Mouse (Mus musculus) 3T3-L1 (cell line): Measurements from ENCODE around the gene Uaca.
A peak's percentile ranks its signal among the peaks of the same experiment; 100 is the strongest.

Experiments
- DNase-seq: peaks from one replicate; pipeline ENCODE4 v3.0.0-alpha.2; 2015; ENCODE audit warnings: low read depth, low spot score

Uaca gene

DNA sequence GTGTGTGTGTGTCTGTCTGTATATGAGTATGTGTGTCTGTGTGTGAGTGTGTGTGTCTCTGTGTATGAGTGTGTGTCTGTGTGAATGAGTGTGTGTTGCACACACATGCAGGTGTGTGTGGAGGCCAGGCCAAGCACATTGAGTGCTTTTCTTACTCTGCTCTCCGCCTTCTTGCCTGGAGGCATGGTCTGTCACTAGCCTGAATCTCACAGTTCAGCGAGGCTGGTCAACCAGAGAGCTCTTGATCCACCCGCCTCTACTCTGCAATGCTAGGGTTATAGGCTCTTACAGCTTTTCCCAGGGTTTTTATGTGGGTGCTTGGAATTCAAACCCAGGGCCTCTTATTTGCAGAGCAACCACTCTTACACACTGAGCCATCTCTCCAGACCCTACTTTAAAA, 84.3 kb downstream of the Uaca start:
- no peak for DNase-seq

DNA sequence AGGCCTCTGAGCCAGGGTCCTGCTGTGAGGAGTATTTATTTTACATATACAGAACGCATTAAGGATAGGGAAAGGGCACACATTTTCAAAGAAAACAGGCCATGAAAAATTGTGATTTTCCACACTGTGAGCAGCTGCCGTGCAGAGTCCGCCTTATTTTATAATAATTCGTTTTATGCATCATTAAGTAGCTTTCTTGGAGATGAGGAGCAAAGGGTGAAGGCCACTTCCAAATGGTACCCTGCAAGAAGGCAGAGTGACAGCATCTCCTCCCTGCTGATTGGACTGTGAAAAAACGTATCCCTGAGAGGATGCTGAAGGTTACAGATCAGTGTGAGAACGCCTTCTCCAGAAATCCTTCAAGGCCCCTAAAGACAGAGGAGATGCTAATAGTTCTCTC, 90.8 kb downstream of the Uaca start:
- DNase-seq: no peak

DNA sequence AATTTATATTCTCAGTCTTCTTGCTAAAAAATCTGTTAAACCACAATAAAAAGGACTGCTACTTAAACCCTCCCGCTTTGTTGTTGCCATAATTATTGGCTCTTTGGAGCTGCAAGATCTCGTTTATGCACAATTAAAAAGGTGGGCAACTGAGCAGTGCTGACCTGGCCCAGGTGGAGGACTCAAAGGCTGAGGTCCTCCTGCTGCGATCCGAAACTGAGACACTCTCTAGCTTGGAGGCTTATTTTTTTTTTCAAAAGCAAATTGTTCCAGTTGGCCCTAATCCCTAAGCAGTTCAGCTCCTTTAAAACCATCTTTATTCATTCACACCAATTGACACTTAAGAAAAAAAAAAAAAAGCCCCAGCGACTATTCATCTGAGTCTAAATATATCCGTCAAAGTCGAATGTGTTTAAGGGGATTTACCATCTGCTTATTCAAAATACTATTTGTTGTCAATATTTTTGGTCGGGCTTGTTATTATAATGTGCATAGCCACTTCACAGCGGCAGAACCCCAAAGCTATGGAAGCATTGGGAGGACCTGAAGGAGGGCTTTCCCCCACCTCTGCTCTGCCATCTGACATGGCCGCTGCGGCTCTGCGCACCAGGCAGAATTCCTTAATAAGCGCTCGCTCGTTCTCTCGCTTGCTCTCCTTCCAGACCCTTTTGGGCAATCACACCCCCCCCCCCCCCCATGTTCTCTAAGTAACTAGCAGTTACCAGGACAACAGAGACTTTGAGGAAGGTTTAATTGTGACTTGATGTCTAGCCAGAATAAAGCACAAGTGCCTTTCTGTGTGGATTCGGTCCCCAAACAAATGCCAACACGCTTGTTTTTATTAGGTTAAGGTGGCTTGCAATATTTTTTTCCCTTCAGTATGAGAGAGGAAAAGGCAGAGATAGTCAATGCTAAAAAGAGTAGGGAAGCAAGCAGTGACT, 92.4 kb downstream of the Uaca start:
- DNase-seq: no peak

DNA sequence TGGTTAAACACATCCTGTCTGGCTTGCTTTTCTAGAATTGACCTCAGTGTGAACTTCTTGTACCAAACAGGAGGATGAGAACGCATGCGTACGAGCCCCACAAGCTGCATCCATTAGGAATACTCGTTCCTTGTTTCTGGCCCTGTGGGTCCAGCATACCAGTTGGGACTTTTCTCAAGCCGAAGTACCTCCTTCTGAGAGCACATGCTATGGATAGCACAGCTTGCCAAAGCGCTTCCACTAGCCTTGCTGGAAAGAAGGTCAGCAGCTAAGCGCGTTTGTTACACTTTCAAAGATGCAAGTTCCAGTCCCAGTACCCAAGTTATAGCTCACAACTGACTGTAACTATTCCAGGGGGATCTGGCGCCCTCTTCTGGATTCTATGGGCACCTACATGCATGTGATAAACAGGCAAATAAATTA, 93.1 kb downstream of the Uaca start:
- peak; percentile 19 for DNase-seq

DNA sequence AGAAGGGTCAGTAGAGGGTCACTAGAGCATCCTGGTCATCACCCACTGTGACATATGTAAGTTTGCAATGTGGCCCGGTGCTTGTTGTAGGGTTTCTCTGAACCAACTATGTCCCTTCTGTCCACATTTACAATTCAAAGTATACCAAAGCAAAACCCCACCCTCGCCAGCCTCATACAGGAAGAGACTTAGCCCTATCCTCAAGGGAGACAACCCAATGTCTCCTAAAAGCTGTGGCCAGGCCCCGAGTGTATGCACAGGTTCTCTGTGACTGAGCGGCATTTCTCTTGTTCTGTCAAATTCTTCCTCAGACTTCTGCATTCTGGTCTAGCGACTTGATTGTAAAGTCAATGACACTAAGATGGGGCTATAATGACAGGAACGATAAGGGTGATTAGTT, 99.2 kb downstream of the Uaca start:
- no peak for DNase-seq

GRCm38 (mm10) chr9:60895486-60896110, 101.3 kb downstream of the Uaca start:
- peak; percentile 78 for DNase-seq

DNA sequence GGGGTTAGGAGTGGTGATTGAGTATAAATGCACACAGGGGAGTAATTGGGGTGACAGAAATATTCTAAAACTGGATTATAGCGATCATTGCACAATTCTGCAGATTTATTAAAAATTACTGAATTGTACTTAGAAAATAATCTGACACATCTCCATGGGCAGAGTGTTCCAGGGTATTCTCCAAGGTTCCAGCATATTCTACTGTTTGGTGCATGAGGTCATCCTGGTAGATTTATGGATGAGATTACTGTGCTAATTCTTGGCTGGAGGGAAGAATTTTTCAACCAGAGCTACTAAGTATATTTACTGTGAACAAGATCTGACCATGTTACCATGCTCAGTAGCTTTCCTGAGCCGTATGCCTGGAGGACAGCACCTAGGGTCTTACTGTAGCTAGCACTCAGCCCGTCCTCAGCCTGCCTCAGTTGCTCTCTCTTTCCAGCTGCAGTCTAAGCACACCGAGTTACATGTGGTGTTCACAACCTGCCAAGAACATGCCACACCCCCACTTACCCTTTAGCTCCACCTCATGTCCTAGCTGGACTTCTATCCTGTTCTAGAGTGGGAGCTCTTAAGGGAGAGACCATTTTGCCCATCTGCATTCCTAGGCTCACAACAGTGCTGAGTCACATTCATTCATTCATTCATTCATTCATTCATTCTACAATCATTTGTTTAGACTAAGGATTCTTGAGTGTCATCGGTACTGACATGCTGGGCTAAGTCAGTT, 104.1 kb downstream of the Uaca start:
- no peak for DNase-seq

- no peak for DNase-seq
These were observed 104.9 kb downstream of the Uaca start for GRCm38 (mm10) chr9:60899201-60899600.

GRCm38 (mm10) chr9:60899797-60900459, 105.6 kb downstream of the Uaca start:
- no peak for DNase-seq

DNA sequence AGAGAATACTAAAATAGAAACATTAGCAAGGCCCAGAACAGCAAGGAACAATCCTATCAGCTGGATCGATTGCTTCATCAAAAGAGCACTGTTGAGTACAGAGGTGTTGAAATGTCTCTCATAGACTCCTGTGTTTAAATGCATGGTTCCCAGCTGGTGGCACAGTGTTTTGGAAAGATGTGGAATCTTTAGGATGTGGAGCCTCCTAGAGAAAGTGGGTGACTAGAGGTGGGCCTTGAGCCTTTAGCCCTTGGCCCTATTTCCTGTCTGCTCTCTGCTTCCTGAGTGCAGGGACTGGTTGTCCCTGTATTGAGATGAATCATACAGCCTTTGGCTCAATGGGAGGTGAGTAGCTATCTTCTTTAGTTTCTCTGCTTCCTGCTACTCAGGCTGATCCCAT, 117.9 kb downstream of the Uaca start:
- DNase-seq: no peak

GRCm38 (mm10) chr9:60913626-60914025, 119.3 kb downstream of the Uaca start:
- DNase-seq: peak; percentile 54

GRCm38 (mm10) chr9:60919936-60920672, 125.8 kb downstream of the Uaca start:
- DNase-seq: no peak

GRCm38 (mm10) chr9:60920673-60921062, 126.3 kb downstream of the Uaca start:
- no peak for DNase-seq

GRCm38 (mm10) chr9:60921287-60921686, 126.9 kb downstream of the Uaca start:
- DNase-seq: no peak

DNA sequence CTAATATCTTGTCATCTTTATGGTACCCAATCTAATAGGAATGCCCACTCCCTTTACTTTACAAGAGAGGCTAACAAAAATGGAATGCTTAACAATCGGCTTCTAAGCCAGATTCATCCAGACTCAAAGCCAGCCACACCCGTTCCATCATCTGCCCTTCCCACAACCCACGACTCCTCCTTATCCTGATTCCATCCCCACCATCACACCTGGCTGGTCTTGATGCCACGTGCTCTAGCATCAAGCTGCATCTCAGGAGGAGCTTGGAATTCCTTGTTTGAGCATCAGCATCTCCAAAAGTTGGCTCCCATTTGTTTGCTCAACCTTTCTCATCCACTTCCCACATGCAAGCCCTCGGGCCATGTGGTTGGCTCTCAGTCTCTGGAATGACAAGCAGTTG, 127.5 kb downstream of the Uaca start:
- DNase-seq: peak; percentile 32

GRCm38 (mm10) chr9:60926301-60926700, 132.0 kb downstream of the Uaca start:
- DNase-seq: no peak

GRCm38 (mm10) chr9:60929290-60929983, 135.1 kb downstream of the Uaca start:
- DNase-seq: no peak
